Mouse (Mus musculus): ENCODE measurements around the gene Wdr63.
"Not testable (repeated sequence)": the region's sequence is repeated elsewhere in the genome, so short reads cannot be mapped to it uniquely, and the experiment has no call there.

The Wdr63 gene

GRCm38 (mm10) chr3:146010751-146011150 is 97.2 kb downstream of the Wdr63 start:
- DNase-seq (ENCODE audit: low spot score) = no peak

- no peak for DNase-seq (ENCODE audit: low spot score)
Measured at GRCm38 (mm10) chr3:146009859-146010645, 97.9 kb downstream of the Wdr63 start.

- no peak for DNase-seq (ENCODE audit: low spot score)
Measured at GRCm38 (mm10) chr3:146007872-146008271, 100.1 kb downstream of the Wdr63 start.

GRCm38 (mm10) chr3:146004347-146005051 is 103.4 kb downstream of the Wdr63 start:
- DNase-seq (ENCODE audit: low spot score) = no peak

GRCm38 (mm10) chr3:145996539-145996938 is 111.4 kb downstream of the Wdr63 start:
- DNase-seq (ENCODE audit: low spot score) = not testable (repeated sequence)

GRCm38 (mm10) chr3:145995489-145995888 is 112.4 kb downstream of the Wdr63 start:
- peak; percentile 64 for DNase-seq (ENCODE audit: low spot score)

GRCm38 (mm10) chr3:145993481-145994201 is 114.3 kb downstream of the Wdr63 start:
- no peak for DNase-seq (ENCODE audit: low spot score)

GRCm38 (mm10) chr3:145992796-145993195 is 115.1 kb downstream of the Wdr63 start:
- DNase-seq (ENCODE audit: low spot score) = peak; percentile 82

GRCm38 (mm10) chr3:145991976-145992730 is 115.8 kb downstream of the Wdr63 start:
- no peak for DNase-seq (ENCODE audit: low spot score)

- DNase-seq (ENCODE audit: low spot score) = no peak
Measured at GRCm38 (mm10) chr3:145991130-145991529, 116.8 kb downstream of the Wdr63 start.

Data from lung, postnatal 25 days (tissue).